Mouse (Mus musculus): Measurements from ENCODE around the gene Slc13a3. TPM values are rescaled to one million over a fixed set of nuclear protein-coding genes. Genes with fewer than 3 reads are reported as not detected.

Gene Slc13a3
- polyA plus RNA-seq, 1 experiment from 2014 or later, result 0.89 TPM

DNA sequence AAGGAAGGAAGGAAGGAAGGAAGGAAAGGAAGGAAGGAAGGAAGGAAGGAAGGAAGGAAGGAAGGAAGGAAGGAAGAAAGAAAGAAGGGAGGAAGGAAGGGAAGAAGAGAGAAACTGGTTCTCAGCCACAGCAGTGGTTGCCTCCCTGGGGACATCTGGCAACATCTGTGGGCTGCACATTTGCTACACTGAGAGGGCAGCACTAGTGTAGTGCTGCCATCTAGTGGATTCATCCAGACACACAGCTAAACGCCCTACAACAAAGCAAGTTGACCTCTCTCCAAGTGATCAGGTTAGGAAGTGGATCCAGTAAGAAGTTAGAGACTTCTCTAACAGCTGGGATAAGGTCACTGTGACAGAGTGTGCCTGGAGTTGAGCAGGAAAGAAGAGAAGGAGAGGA, 112.2 kb downstream of the Slc13a3 start:
- no peak overlapping the region for H3K4me2 ChIP-seq (replicated peaks)
- H3K9me3 ChIP-seq (replicated peaks), result no peaks in the 10 kb centered on the region
- no peak overlapping the region for H3K27ac ChIP-seq (replicated peaks)
- no peak overlapping the region for H3K4me3 ChIP-seq (replicated peaks)
- H3K27me3 ChIP-seq, result no peaks in the 10 kb centered on the region
- H3K4me1 ChIP-seq, result peaks cover 6% of the 10 kb centered on the region; the same call in 1 of the 2 replicates
- no peak for ATAC-seq (ENCODE audit: insufficient number of reproducible peaks, low FRiP score, low TSS enrichment, low read depth)
- H3K9ac ChIP-seq, result no peak overlapping the region
- no peaks in the 10 kb centered on the region for H3K36me3 ChIP-seq
- WGBS, result 0% methylated on average over 1 of the region's 1 CpGs

Other genes starting within 250 kb of the Slc13a3 start
- gene Cdh22, start 238.4 kb downstream of the Slc13a3 start, polyA plus RNA-seq (2015; fragmentation: Nextera tagmentation; extraction: Ambion mirVana), result 0.83 and 1.0 TPM in 2 replicates
- 58.7 and 59.5 TPM in 2 replicates for gene Slc35c2, start 185.4 kb downstream of the Slc13a3 start, polyA plus RNA-seq (2015; fragmentation: Nextera tagmentation; extraction: Ambion mirVana)
- 86.4 and 91.3 TPM in 2 replicates for gene Elmo2, start 146.8 kb downstream of the Slc13a3 start, polyA plus RNA-seq (2015; fragmentation: Nextera tagmentation; extraction: Ambion mirVana)
- 0.27 and 0.55 TPM in 2 replicates for gene Zfp663, start 104.5 kb downstream of the Slc13a3 start, polyA plus RNA-seq (2015; fragmentation: Nextera tagmentation; extraction: Ambion mirVana)
- 6.8 and 7.0 TPM in 2 replicates for gene Zfp334, start 85.0 kb downstream of the Slc13a3 start, polyA plus RNA-seq (2015; fragmentation: Nextera tagmentation; extraction: Ambion mirVana)
- gene Ocstamp, start 72.8 kb downstream of the Slc13a3 start, polyA plus RNA-seq (2015; fragmentation: Nextera tagmentation; extraction: Ambion mirVana), result 0.88 and 0.93 TPM in 2 replicates
- gene Trp53rka, start 20.1 kb upstream of the Slc13a3 start, polyA plus RNA-seq (2015; fragmentation: Nextera tagmentation; extraction: Ambion mirVana), result 41.8 and 43.4 TPM in 2 replicates
- gene Slc2a10, start 30.6 kb upstream of the Slc13a3 start, polyA plus RNA-seq (2015; fragmentation: Nextera tagmentation; extraction: Ambion mirVana), result 15.6 and 15.8 TPM in 2 replicates
- gene Eya2, start 121.8 kb upstream of the Slc13a3 start, polyA plus RNA-seq (2015; fragmentation: Nextera tagmentation; extraction: Ambion mirVana), result 24.4 and 25.9 TPM in 2 replicates